Mouse (Mus musculus): ENCODE measurements around the gene Foxa1. TPM values are rescaled to one million over a fixed set of nuclear protein-coding genes. Genes with fewer than 3 reads are reported as not detected.

Foxa1 gene
- total RNA-seq (2023) = 0.30 to 0.63 TPM in 2 of 4 replicates, not detected in the others

GRCm38 (mm10) chr12:57546415-57547201 is at the start of gene Foxa1:
Gene Foxa1 (minus strand): TSS chr12:57546916.

GRCm38 (mm10) chr12:57563909-57564308 is 17.2 kb upstream of the Foxa1 start, which contains the start of gene Ttc6:
Gene Ttc6 (plus strand): TSS chr12:57564113.

Other genes starting within 250 kb of the Foxa1 start
- gene Ttc6, start 17.2 kb upstream of the Foxa1 start, total RNA-seq (2023) = not detected in 4 replicates